Mouse (Mus musculus): ENCODE results near the gene Ldlrap1. TPM values are rescaled to one million over a fixed set of nuclear protein-coding genes. Genes with fewer than 3 reads are reported as not detected.

The Ldlrap1 gene
- polyA plus RNA-seq, 1 experiment from 2014 or later: 5.7 TPM

- H3K4me2 ChIP-seq: no peak overlapping the region
- H3K9me3 ChIP-seq (ENCODE audit: control insufficient read depth, low read length): peaks cover 3% of the 10 kb centered on the region; the same call in 1 of the 2 replicates
- peak; percentile 26 for DNase-seq (ENCODE audit: low spot score, missing footprints)
- H3K4me3 ChIP-seq (ENCODE audit: low read depth, low read length): no peak overlapping the region
- H3K9ac ChIP-seq (ENCODE audit: low read length): no peak overlapping the region
- WGBS: 92% methylated on average over 1 of the region's 1 CpGs
- H3K4me1 ChIP-seq (ENCODE audit: control insufficient read depth, insufficient read depth, low read length): no peaks in the 10 kb centered on the region
- no peak for ATAC-seq (ENCODE audit: low FRiP score)
- no peaks in the 10 kb centered on the region for H3K36me3 ChIP-seq (ENCODE audit: control insufficient read depth, insufficient read depth, low read length)
- no peak overlapping the region for H3K27ac ChIP-seq (ENCODE audit: low read depth, low read length)
- H3K27me3 ChIP-seq (ENCODE audit: control insufficient read depth, insufficient read depth, low read length): no peaks in the 10 kb centered on the region
Measured at GRCm38 (mm10) chr4:134692388-134692787, 75.4 kb downstream of the Ldlrap1 start.

Other genes with a start within 250 kb of the Ldlrap1 start
- gene Mtfr1l, start 232.6 kb downstream of the Ldlrap1 start, polyA plus RNA-seq (2014; fragmentation: Nextera tagmentation; extraction: Ambion mirVana): 132 and 140 TPM in 2 replicates
- 19.1 and 24.6 TPM in 2 replicates for gene Selenon, start 215.9 kb downstream of the Ldlrap1 start, polyA plus RNA-seq (2014; fragmentation: Nextera tagmentation; extraction: Ambion mirVana)
- gene Man1c1, start 63.7 kb downstream of the Ldlrap1 start, polyA plus RNA-seq (2014; fragmentation: Nextera tagmentation; extraction: Ambion mirVana): 3.1 and 3.2 TPM in 2 replicates
- 45.6 and 51.7 TPM in 2 replicates for gene Maco1, start 85.3 kb upstream of the Ldlrap1 start, polyA plus RNA-seq (2014; fragmentation: Nextera tagmentation; extraction: Ambion mirVana)
- 19.2 and 21.3 TPM in 2 replicates for gene Rhd, start 96.5 kb upstream of the Ldlrap1 start, polyA plus RNA-seq (2014; fragmentation: Nextera tagmentation; extraction: Ambion mirVana)
- gene Tmem50a, start 147.0 kb upstream of the Ldlrap1 start, polyA plus RNA-seq (2014; fragmentation: Nextera tagmentation; extraction: Ambion mirVana): 156 TPM in 2 replicates
- 352 and 403 TPM in 2 replicates for gene Rsrp1, start 155.6 kb upstream of the Ldlrap1 start, polyA plus RNA-seq (2014; fragmentation: Nextera tagmentation; extraction: Ambion mirVana)
- 76.7 and 79.4 TPM in 2 replicates for gene Syf2, start 162.9 kb upstream of the Ldlrap1 start, polyA plus RNA-seq (2014; fragmentation: Nextera tagmentation; extraction: Ambion mirVana)

All from midbrain, embryonic 11.5 days (tissue).